Mouse (Mus musculus): ENCODE measurements around the gene Krtap26-1.

The Krtap26-1 gene

GRCm38 (mm10) chr16:88647358-88647846 is at the start of gene Krtap26-1:
Krtap26-1 (minus strand) TSS chr16:88647796.
- in situ Hi-C loops (cut with MboI; ENCODE audit: low sequenced_read_pairs), result no loop called here

- in situ Hi-C loops (cut with MboI; ENCODE audit: low sequenced_read_pairs), result no loop called here
Observed at GRCm38 (mm10) chr16:88696256-88696655, 48.7 kb upstream of the Krtap26-1 start.

GRCm38 (mm10) chr16:88681282-88681681 is 33.7 kb upstream of the Krtap26-1 start:
- in situ Hi-C loops (cut with MboI; ENCODE audit: low sequenced_read_pairs), result no loop called here

- in situ Hi-C loops (cut with MboI; ENCODE audit: low sequenced_read_pairs), result no loop called here
Observed at GRCm38 (mm10) chr16:88679099-88679498, 31.5 kb upstream of the Krtap26-1 start.

GRCm38 (mm10) chr16:88671571-88671970 is 24.0 kb upstream of the Krtap26-1 start, which contains the start of gene Krtap27-1:
Krtap27-1 (minus strand) TSS chr16:88671671.
- in situ Hi-C loops (cut with MboI; ENCODE audit: low sequenced_read_pairs), result no loop called here

GRCm38 (mm10) chr16:88657426-88657825 is 9.8 kb upstream of the Krtap26-1 start:
- in situ Hi-C loops (cut with MboI; ENCODE audit: low sequenced_read_pairs), result no loop called here

GRCm38 (mm10) chr16:88651952-88652351 is 4.4 kb upstream of the Krtap26-1 start:
- in situ Hi-C loops (cut with MboI; ENCODE audit: low sequenced_read_pairs), result no loop called here

- in situ Hi-C loops (cut with MboI; ENCODE audit: low sequenced_read_pairs), result no loop called here
Observed at GRCm38 (mm10) chr16:88651082-88651481, 3.5 kb upstream of the Krtap26-1 start.

- in situ Hi-C loops (cut with MboI; ENCODE audit: low sequenced_read_pairs), result no loop called here
Observed at GRCm38 (mm10) chr16:88646366-88647111, 1.1 kb downstream of the Krtap26-1 start.

GRCm38 (mm10) chr16:88640053-88640452 is 7.5 kb downstream of the Krtap26-1 start:
- in situ Hi-C loops (cut with MboI; ENCODE audit: low sequenced_read_pairs), result no loop called here

GRCm38 (mm10) chr16:88635142-88635541 is 12.5 kb downstream of the Krtap26-1 start:
- in situ Hi-C loops (cut with MboI; ENCODE audit: low sequenced_read_pairs), result no loop called here

- in situ Hi-C loops (cut with MboI; ENCODE audit: low sequenced_read_pairs), result no loop called here
Observed at GRCm38 (mm10) chr16:88631474-88631873, 16.1 kb downstream of the Krtap26-1 start.

GRCm38 (mm10) chr16:88627566-88627965 is 20.0 kb downstream of the Krtap26-1 start, which contains the start of gene 2310079G19Rik:
2310079G19Rik (minus strand) TSS chr16:88627666.
- in situ Hi-C loops (cut with MboI; ENCODE audit: low sequenced_read_pairs), result no loop called here

- in situ Hi-C loops (cut with MboI; ENCODE audit: low sequenced_read_pairs), result no loop called here
Observed at GRCm38 (mm10) chr16:88612712-88613111, 34.9 kb downstream of the Krtap26-1 start.

GRCm38 (mm10) chr16:88611922-88612321 is 35.7 kb downstream of the Krtap26-1 start, which contains the start of gene Krtap24-1:
Krtap24-1 (minus strand) TSS chr16:88612279.
- in situ Hi-C loops (cut with MboI; ENCODE audit: low sequenced_read_pairs), result no loop called here

- in situ Hi-C loops (cut with MboI; ENCODE audit: low sequenced_read_pairs), result no loop called here
Observed at GRCm38 (mm10) chr16:88604570-88604969, 43.0 kb downstream of the Krtap26-1 start.

- in situ Hi-C loops (cut with MboI; ENCODE audit: low sequenced_read_pairs), result no loop called here
Observed at GRCm38 (mm10) chr16:88602464-88602863, 45.1 kb downstream of the Krtap26-1 start.

- in situ Hi-C loops (cut with MboI; ENCODE audit: low sequenced_read_pairs), result no loop called here
Observed at GRCm38 (mm10) chr16:88600303-88600702, 47.3 kb downstream of the Krtap26-1 start.

GRCm38 (mm10) chr16:88599504-88600237 is 47.9 kb downstream of the Krtap26-1 start:
- in situ Hi-C loops (cut with MboI; ENCODE audit: low sequenced_read_pairs), result no loop called here

All from CH12F3 (cell line).